Mouse (Mus musculus) G1E (cell line): Measurements from ENCODE around the gene Adam15. TPM values are rescaled to one million over a fixed set of nuclear protein-coding genes. Genes with fewer than 3 reads are reported as not detected.
A peak's percentile ranks its signal among the peaks of the same experiment; 100 is the strongest.

Experiments
- ATAC-seq: 2 replicates; pipeline ENCODE4 v1.8.0; 2016; ENCODE audit warnings: mild to moderate bottlenecking; ENCODE audit not compliant: insufficient number of reproducible peaks, poor library complexity, low FRiP score, severe bottlenecking; ENCODE audit errors: extremely low read depth
- DNase-seq: peaks from one replicate; pipeline ENCODE4 v3.0.0; 2012; ENCODE audit warnings: low spot score
- H3K27me3 ChIP-seq: 2 replicates; pipeline ENCODE4 v1.6.1; 2012; ENCODE audit warnings: mild to moderate bottlenecking, low read length, inconsistent platforms; ENCODE audit not compliant: insufficient read depth
- H3K36me3 ChIP-seq: replicated peaks from 2 replicates; pipeline ENCODE3; 2012; ENCODE audit warnings: mild to moderate bottlenecking, inconsistent platforms
- H3K4me1 ChIP-seq: 2 replicates; pipeline ENCODE4 v1.6.1; 2012; ENCODE audit warnings: low read depth, low read length, inconsistent platforms, mixed read lengths; ENCODE audit not compliant: insufficient read depth
- H3K4me3 ChIP-seq: 2 replicates; pipeline ENCODE4 v1.5.1; 2012; ENCODE audit warnings: low read depth, mild to moderate bottlenecking, inconsistent platforms, low read length, moderate library complexity, mixed read lengths
- H3K9me3 ChIP-seq: replicated peaks from 2 replicates; pipeline ENCODE4 v1.6.1; 2012; ENCODE audit warnings: inconsistent platforms
- CTCF ChIP-seq: IDR thresholded peaks from 2 replicates; pipeline ENCODE4 v1.5.1; 2012; ENCODE audit warnings: low read depth, low read length, inconsistent platforms, mixed read lengths
- GATA1 ChIP-seq: IDR thresholded peaks from 2 replicates; pipeline ENCODE4 v1.6.1; 2012; ENCODE audit warnings: borderline replicate concordance, low read length, inconsistent platforms, mixed read lengths
- GATA2 ChIP-seq: IDR thresholded peaks from 2 replicates; pipeline ENCODE4 v1.6.1; 2012; ENCODE audit warnings: low read depth, low read length, inconsistent platforms, borderline replicate concordance
- POLR2AphosphoS5 ChIP-seq: IDR thresholded peaks from 2 replicates; pipeline ENCODE4 v1.6.1; 2012; ENCODE audit warnings: low read depth, low read length, inconsistent platforms; ENCODE audit not compliant: insufficient replicate concordance
- TAL1 ChIP-seq: conservative IDR thresholded peaks from 2 replicates; pipeline ENCODE4 v1.6.1; 2012; ENCODE audit warnings: low read depth, low read length, inconsistent platforms, mixed read lengths
- polyA plus RNA-seq: library from polyadenylated mRNA; stranded (reverse); fragments of >175 nt; gene quantifications from 2 replicates; pipeline ENCODE4 v1.2.3, GENCODE M21; 2012
- total RNA-seq, 2 experiments: library from RNA; stranded (forward) in 1 of 2; stranded (reverse) in 1 of 2; fragments of 200-1000 nt in 1 of 2; fragments of >200 nt in 1 of 2; fragmentation: Nextera tagmentation in 1 of 2; gene quantifications; 2 replicates each; pipeline ENCODE4 v1.2.3; 2014 to 2017

Adam15 gene
- total and polyA plus RNA-seq, 3 experiments = 0.05 to 1.4 TPM; not detected in 1

DNA sequence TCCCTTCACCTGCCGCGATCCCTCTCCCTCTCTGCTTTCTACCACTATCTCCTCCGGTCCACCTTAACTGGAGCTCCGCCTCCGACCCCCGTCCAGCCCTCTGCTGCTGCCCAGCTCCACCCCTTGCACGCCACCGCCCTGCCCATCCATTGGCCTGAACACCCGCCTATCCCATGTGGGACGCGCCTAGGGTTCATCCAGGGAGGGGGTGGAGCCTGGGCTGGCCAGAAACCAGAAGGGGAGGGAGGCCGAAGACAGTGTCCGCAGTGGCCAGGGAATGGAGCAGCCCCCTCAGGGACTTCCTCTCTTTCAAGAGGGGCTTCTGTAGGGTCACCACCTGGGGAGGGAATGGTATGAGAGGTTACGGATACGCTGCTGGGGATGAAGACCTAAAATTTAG is 43.8 kb upstream of the Adam15 start:
- TF ChIP-seq GATA1 (no peak), TAL1 (no peak), CTCF (no peak), POLR2AphosphoS5 (no peak), GATA2 (no peak)
- Histone ChIP-seq H3K36me3 (peaks cover 30% of the 10 kb centered on the region), H3K4me1 (peaks cover 75% of the 10 kb centered on the region), H3K9me3 (no peaks in the 10 kb centered on the region), H3K4me3 (peak overlapping the region; percentile 83), H3K27me3 (no peaks in the 10 kb centered on the region)
- DNase-seq (peak; percentile 98), ATAC-seq (peak; percentile 89)

DNA sequence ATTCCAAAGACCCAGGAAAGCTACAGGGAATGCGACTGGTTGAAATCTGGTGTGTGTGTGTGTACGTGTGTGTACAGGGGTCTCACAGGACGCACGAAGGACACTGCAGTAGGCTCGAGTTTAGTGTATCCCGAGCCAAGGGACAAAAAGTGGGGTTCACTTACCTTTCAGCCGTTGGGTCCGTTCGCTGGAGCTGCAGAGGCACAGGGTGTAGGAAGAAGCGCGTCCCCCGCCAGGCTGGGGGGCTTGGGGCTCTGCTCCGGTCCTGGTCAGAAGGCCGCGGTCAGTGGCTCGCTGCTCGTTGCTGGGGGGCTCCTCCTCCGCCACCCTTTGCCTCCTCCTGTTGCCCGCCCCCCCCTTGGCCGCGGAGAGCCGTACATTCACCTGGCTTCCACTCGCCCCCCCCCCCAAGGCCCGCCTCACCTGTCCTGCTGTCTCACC is 43.1 kb upstream of the Adam15 start:
- ATAC-seq (no peak), DNase-seq (no peak)
- Histone ChIP-seq H3K4me1 (peaks cover 82% of the 10 kb centered on the region), H3K36me3 (peaks cover 33% of the 10 kb centered on the region), H3K27me3 (no peaks in the 10 kb centered on the region), H3K9me3 (no peaks in the 10 kb centered on the region), H3K4me3 (peak overlapping the region; percentile 83)
- TF ChIP-seq POLR2AphosphoS5 = no peak
- TF ChIP-seq GATA1 = no peak
- TF ChIP-seq TAL1 = no peak
- no peak for TF ChIP-seq CTCF
- no peak for TF ChIP-seq GATA2

DNA sequence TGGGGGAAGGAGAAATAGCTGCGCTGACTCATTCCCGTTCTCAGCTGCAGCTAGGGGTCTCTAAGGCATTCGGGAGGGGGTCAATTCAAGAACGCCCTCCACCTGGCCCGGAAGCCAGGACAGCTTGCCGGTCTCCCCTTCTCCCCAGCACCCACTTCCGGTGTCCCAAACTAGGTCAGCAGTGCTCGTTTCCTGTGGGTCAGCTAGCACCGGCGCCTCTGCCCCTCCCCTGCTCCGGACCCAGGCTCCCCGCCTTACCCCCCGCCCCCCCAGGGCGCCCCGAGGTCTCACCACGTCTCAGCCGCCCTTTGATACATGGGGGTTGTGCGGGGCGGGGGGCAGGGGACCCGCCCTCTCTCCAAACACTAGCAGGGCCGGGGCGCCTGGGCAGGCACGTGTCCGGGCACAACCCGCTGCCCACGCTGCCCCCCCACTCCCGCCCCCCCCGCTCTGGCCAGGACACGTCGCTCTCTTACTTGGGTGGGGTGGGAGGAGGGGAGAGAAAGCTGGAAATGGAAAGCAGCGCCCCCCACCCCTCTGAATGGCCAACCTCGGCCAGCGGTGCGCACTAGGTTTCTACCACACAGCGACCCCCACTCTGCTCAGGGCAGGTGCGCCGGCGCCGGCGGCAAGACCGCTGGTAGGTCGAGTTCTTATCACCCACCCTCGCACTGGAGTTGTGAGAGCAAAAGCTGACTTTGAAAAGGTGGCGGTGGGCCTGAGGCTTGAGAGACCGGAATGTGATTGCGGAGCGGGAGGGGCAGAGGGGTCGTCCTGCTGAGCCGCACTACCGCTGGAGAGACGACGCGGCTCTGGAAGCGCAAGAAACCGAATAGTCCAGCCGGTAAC is 42.1 kb upstream of the Adam15 start:
- H3K9me3 ChIP-seq = no peaks in the 10 kb centered on the region
- DNase-seq = peak; percentile 37
- ATAC-seq = no peak
- TF ChIP-seq TAL1 (no peak), CTCF (no peak), GATA1 (no peak), POLR2AphosphoS5 (no peak), GATA2 (no peak)
- H3K4me1 ChIP-seq = peaks cover 90% of the 10 kb centered on the region
- H3K4me3 ChIP-seq = peak overlapping the region; percentile 83
- H3K27me3 ChIP-seq = no peaks in the 10 kb centered on the region
- H3K36me3 ChIP-seq = peaks cover 42% of the 10 kb centered on the region

DNA sequence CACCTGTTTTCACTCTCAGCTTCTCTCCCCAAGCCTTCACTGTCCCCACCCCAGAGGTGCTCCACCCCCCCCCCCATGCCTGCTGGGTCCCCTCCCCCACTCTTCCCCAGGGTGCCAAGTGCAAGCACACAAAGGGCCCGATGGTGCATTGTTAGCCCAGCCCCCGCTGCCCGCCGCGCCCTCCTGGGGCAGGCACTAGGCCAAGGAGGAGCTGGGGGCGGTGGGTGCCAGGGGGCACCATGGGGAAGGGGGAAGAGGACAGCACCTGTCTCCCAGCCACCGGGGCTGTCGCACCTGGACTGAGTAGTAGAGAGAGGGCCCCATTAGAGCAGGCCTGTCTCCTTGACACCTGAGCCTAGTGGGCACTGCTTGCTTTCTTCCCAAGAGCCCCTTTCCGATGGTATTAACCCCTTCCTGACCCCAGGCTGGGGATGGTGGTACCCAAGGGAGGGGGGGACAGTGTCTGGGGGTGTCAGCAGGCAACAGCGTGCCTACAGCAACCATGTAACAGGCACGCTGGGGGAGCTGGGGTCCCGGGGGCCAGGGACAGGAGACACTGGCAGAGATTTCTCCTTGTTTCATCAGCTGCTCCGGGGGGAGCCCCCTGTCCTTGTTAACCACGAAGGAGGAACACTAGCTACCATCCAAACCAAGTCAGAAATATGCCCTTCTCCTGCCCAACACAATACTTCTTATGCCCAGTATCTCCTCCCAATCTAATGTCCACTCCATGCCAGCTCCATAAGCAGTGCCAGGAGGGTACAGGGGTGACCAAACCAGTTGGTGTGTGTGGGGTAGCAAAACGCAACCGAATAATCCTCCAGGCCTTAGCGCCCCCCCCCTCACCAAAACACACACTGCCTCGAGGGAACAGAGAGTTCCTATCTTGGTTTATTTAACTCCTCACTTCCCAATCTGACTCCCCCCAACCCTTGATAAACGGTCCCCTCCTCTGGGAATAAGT is 41.2 kb upstream of the Adam15 start:
- ATAC-seq (no peak), DNase-seq (no peak)
- Histone ChIP-seq H3K4me3 (peak overlapping the region; percentile 83), H3K9me3 (no peaks in the 10 kb centered on the region), H3K4me1 (peaks cover 90% of the 10 kb centered on the region), H3K36me3 (peaks cover 51% of the 10 kb centered on the region), H3K27me3 (no peaks in the 10 kb centered on the region)
- TF ChIP-seq TAL1 = no peak
- no peak for TF ChIP-seq CTCF
- no peak for TF ChIP-seq POLR2AphosphoS5
- TF ChIP-seq GATA2 = no peak
- no peak for TF ChIP-seq GATA1

DNA sequence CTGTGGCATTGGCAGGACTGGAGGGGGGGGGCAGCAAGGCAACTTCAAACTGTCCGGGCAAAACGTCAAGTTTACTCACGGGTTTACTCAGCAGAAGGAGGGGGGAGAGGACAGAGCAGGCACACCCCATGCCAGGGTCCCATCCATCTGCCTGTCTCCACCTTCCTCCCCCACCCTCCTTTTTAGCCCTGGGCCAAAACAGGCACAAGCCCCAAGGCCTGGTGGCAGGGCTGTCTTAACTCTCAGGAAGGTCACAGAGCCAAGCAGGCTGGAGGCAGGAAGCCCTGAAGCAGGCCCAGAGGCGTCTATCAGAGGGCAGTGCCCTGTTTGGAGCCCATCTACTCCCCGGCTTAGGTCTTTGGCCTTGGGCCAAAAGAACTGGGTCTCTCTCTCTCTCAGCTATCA is 40.3 kb upstream of the Adam15 start:
- ATAC-seq (no peak), DNase-seq (no peak)
- no peak overlapping the region; the same call in 1 of the 2 replicates for H3K4me3 ChIP-seq
- H3K9me3 ChIP-seq = no peaks in the 10 kb centered on the region
- H3K4me1 ChIP-seq = peaks cover 90% of the 10 kb centered on the region
- H3K36me3 ChIP-seq = peaks cover 60% of the 10 kb centered on the region
- no peaks in the 10 kb centered on the region for H3K27me3 ChIP-seq
- TF ChIP-seq CTCF = no peak
- no peak for TF ChIP-seq TAL1
- no peak for TF ChIP-seq GATA1
- TF ChIP-seq POLR2AphosphoS5 = no peak
- no peak for TF ChIP-seq GATA2

DNA sequence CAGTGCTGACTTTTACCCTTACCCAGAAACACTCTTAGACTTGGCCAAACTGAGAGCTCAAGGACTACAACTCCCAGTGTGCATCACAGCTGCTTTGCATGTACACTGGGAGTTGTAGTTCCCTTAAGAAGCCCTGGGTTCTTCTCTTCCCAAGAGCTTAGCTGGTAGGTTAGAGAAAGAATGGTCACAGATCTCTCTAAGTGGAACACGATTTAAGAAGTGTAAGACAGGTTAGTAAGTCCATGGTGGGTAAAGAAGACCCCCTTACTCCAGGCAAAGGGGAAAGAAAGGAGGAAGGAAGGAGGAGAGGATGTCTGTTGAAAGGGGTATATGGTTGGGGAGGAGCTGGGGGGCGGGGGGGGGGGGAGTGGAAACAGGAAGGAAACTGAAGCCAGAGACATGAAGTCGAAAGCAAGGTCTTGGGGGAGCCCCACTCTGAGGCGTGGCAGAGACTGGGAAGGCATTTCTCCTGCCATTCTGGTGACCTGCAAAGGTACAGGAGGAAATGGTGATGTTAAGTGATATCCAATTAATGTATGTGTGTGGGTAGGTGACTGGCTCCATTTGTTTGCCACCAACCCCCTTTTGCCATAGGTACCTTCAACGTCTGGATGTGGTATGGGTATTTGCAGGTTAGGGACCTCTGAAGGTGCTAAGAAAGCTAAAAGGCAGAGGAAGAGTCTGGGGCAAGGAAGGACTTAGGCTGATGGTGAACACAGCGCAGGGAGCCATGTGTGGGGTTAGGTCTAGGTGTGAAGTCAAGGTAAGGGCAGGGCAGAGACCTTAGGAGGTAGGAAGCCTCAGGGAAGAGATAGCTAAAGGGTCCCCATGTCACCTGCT is 39.3 kb upstream of the Adam15 start:
- TF ChIP-seq CTCF (no peak), POLR2AphosphoS5 (no peak), GATA1 (no peak), TAL1 (no peak), GATA2 (no peak)
- Histone ChIP-seq H3K4me1 (peaks cover 92% of the 10 kb centered on the region), H3K36me3 (peaks cover 70% of the 10 kb centered on the region), H3K27me3 (no peaks in the 10 kb centered on the region), H3K4me3 (no peak overlapping the region), H3K9me3 (no peaks in the 10 kb centered on the region)
- ATAC-seq (no peak), DNase-seq (peak; percentile 42)
